Mouse (Mus musculus) bone marrow, adult 2 months (tissue): ENCODE results near the gene Lrrc15. TPM values are rescaled to one million over a fixed set of nuclear protein-coding genes. Genes with fewer than 3 reads are reported as not detected.

ENCODE experiments used
- H3K27ac ChIP-seq: fragments of 200-500 bp; 2 replicates; pipeline ENCODE4 v1.5.1; 2012; ENCODE audit warnings: low read depth, mild to moderate bottlenecking, control low read depth, inconsistent platforms, low read length; ENCODE audit not compliant: control insufficient read depth, poor library complexity, insufficient read depth
- H3K4me1 ChIP-seq: fragments of 200-500 bp; 2 replicates; pipeline ENCODE4 v1.6.1; 2011; ENCODE audit warnings: low read length; ENCODE audit not compliant: control insufficient read depth, insufficient read depth
- H3K4me3 ChIP-seq: fragments of 200-500 bp; replicated peaks from 2 replicates; pipeline ENCODE3; 2011; ENCODE audit warnings: mild to moderate bottlenecking, low read depth, low read length, control low read depth; ENCODE audit not compliant: control insufficient read depth
- CTCF ChIP-seq: fragments of 200-500 bp; IDR thresholded peaks from 2 replicates; pipeline ENCODE4 v1.5.1; 2011; ENCODE audit warnings: low read length, control low read depth; ENCODE audit not compliant: control insufficient read depth, insufficient read depth
- POLR2A ChIP-seq: fragments of 200-500 bp; IDR thresholded peaks from 2 replicates; pipeline ENCODE4 v1.6.1; 2011; ENCODE audit warnings: low read depth, mild to moderate bottlenecking, control low read depth, low read length, borderline replicate concordance; ENCODE audit not compliant: control insufficient read depth
- WGBS: fragments of 180-500 bp; shearing (Covaris S2); methylation state at CpG from one replicate; pipeline ENCODE4 v1.1.7; 2018; 5-methylcytosine and 5-hydroxymethylcytosine counted together
- polyA plus RNA-seq: library from polyadenylated mRNA; stranded (reverse); fragments of >200 nt; gene quantifications from 2 replicates; pipeline ENCODE4 v1.2.4, GENCODE M21; 2011; ENCODE audit warnings: low replicate concordance; ENCODE audit not compliant: missing spikeins, insufficient read depth, insufficient read length

Gene Lrrc15
- polyA plus RNA-seq, 1 experiment = 0.47 TPM

DNA sequence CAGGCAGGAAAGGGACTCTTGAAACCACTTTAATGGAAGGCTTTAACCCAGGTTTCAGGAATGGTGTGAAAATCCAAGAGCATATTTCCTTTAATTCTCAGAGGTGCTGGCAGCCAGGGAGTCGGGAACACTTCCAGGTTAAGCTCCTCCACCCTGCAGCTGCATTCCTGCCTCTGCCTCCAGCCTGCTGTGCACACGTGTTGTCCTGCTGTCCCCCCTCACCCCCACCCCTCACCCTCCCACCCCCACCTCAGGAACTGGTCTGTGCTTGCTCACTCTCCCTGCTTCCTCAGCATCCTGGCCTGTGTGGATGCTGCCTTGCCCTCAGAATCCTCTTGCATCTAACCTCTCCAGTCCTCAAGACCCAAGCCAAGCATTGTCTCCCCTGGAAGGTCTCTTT is 41.4 kb downstream of the Lrrc15 start:
- H3K27ac ChIP-seq = no peak overlapping the region
- no peaks in the 10 kb centered on the region for H3K4me1 ChIP-seq
- TF ChIP-seq POLR2A (no peak), CTCF (no peak)
- 54% methylated on average over 2 of the region's 2 CpGs for WGBS
- no peak overlapping the region for H3K4me3 ChIP-seq

- H3K4me3 ChIP-seq = no peak overlapping the region
- 61% methylated on average over 6 of the region's 6 CpGs for WGBS
- H3K27ac ChIP-seq = no peak overlapping the region
- no peaks in the 10 kb centered on the region; the same call in 1 of the 2 replicates for H3K4me1 ChIP-seq
- TF ChIP-seq CTCF = no peak
- TF ChIP-seq POLR2A = no peak
Observed at GRCm38 (mm10) chr16:30238791-30239190, 44.3 kb downstream of the Lrrc15 start.

DNA sequence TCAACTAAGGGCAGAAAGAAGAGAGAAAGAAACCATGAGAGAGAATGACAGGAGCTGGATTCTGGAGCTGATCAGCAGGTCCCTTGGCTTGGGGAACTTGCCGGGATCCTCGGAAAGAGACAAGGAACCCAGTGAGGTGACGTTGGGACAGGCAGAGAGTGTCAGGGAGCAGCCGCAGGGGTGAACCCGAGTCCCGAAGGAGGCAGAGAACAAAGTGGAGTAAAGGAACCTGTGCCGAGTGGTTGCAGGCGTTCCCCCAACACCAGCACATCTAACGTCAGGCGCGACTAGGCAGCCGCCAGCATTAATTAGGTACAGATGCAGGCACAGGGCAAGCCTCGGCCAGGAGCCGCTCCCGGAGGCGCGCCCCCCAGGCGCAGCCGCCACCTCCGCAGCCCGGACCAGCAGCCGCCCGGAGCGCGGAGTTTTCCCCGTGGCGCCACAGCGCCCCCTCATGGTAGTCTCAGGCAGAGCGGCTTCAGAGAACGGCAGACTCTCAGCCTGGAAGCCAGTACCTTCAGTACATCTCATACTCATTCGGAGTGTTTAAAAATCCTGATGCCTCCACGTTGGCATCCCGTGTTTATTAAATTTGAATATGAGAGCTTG is 46.9 kb downstream of the Lrrc15 start:
- TF ChIP-seq POLR2A (no peak), CTCF (peak; percentile 84)
- H3K4me3 ChIP-seq = peak overlapping the region; percentile 12
- H3K4me1 ChIP-seq = no peaks in the 10 kb centered on the region; the same call in 1 of the 2 replicates
- 1% methylated on average over 33 of the region's 33 CpGs for WGBS
- H3K27ac ChIP-seq = no peak overlapping the region

DNA sequence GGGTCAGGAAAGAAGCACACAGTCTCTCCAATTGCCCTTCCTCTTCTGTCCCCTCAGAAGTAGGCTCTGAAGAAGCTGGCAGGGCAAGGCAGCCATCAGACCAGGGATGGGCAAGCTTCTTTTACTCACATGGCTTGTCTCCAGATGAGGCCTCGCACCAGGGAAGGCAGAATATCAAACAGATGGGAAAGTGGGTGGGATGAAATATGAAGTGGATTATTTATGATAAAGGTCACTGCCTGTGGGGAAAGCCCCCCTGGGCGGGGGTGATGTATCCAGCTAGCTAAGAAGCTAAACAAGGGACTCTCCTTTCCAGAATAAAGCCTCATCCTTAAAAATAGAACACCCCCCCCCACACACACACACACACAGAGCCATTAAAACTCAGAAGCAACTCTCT is 47.5 kb downstream of the Lrrc15 start:
- no peak overlapping the region for H3K4me3 ChIP-seq
- no peak overlapping the region for H3K27ac ChIP-seq
- WGBS = 68% methylated on average over 2 of the region's 2 CpGs
- H3K4me1 ChIP-seq = no peaks in the 10 kb centered on the region; the same call in 1 of the 2 replicates
- no peak for TF ChIP-seq CTCF
- no peak for TF ChIP-seq POLR2A

DNA sequence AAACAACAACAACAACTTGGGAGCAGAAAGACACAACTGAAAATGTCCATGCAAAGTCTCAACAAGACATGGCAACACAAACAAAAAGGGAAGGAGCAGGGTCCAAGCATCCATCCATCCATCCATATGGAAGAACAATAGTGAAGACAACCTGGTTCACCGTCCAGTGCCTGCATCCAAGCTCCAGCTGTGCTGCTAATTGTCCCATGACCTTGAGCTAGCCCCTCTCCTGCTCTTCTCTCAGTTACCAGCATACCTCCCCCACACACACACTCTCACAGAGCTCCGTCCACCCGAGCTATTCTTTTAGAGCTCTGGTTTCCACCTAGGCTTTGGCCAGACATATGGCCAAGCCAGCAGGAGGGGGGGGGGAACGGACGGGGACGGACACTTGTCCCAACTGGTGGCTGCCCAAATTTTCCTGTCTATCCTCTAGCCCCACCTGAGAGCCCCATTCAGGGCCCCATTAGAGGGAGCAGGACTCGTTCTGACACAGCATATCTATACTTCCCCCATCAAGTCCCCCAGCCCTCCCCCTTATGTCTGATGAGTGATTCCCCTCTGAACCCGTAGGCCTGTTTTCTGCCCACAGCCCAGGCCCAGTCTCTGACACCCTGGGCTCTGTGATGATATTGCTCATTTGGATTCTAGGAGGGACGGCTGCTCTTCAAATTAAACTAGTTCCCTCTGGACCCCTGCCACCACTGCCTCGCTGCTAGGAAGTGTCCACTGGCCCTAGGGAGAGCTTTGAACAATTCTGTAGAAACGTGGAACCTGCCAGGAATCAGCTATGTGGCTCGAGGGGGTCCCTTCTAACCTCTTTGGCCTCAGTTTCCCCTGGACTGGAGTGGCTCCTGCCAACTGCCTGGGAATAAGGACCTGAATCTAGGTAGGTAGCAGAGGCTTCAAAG is 48.2 kb downstream of the Lrrc15 start:
- Histone ChIP-seq H3K4me1 (no peaks in the 10 kb centered on the region; the same call in 1 of the 2 replicates), H3K27ac (no peak overlapping the region), H3K4me3 (no peak overlapping the region)
- 28% methylated on average over 12 of the region's 12 CpGs for WGBS
- TF ChIP-seq CTCF (no peak), POLR2A (no peak)

DNA sequence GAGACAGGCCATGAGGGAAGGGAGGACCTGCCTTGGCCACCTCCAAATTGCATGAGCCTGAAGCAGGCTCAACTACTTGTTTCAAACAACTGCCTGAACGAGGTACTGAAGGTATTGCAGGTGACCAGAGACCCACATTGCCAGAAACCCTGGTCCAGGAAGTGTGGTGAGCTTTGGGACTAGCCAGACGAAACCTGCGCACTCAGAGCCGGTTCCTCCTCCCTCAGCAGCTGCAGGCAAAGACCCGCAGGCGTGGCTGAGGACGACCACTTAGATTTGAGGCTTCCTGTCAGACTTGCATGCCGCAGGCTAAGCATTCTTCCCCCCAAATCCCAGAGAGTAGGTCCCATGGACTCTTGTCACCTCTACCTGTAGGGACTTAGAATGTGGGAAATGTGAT is 49.0 kb downstream of the Lrrc15 start:
- 3% methylated on average over 8 of the region's 8 CpGs for WGBS
- no peak overlapping the region for H3K27ac ChIP-seq
- TF ChIP-seq POLR2A = no peak
- TF ChIP-seq CTCF = no peak
- no peaks in the 10 kb centered on the region; the same call in 1 of the 2 replicates for H3K4me1 ChIP-seq
- H3K4me3 ChIP-seq = no peak overlapping the region

- no peaks in the 10 kb centered on the region; the same call in 1 of the 2 replicates for H3K4me1 ChIP-seq
- TF ChIP-seq POLR2A = no peak
- TF ChIP-seq CTCF = no peak
- H3K27ac ChIP-seq = no peak overlapping the region
- WGBS = 79% methylated on average over 13 of the region's 13 CpGs
- no peak overlapping the region for H3K4me3 ChIP-seq
Observed at GRCm38 (mm10) chr16:30231882-30232604, 51.0 kb downstream of the Lrrc15 start.

DNA sequence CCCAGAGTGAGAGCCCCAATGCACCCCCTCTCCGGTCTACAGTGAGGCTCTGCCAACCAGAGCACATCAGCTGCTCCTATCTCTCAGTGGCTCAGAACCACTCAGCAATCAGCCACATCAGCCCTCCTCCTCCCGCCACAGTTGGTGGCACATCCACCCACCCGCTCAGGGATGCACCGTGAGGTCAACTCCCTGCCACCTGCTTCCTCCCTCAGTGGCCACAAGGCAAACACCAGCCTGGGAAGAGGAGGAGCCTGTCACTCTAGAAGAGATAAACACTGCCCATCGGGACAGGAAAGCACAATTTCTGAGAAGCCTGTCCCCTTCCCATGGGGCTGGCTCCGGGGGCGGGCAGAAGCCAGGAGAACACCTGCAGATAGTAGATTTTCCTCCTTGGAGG is 55.7 kb downstream of the Lrrc15 start:
- Histone ChIP-seq H3K4me3 (no peak overlapping the region), H3K4me1 (peaks cover 3% of the 10 kb centered on the region; the same call in 1 of the 2 replicates), H3K27ac (no peak overlapping the region)
- 5% methylated on average over 7 of the region's 7 CpGs for WGBS
- TF ChIP-seq CTCF (no peak), POLR2A (no peak)
